Mouse (Mus musculus): ENCODE measurements around the gene Csk. TPM values are rescaled to one million over a fixed set of nuclear protein-coding genes. Genes with fewer than 3 reads are reported as not detected.

Gene Csk
- polyA plus RNA-seq, 1 experiment from 2014 or later = 33.4 TPM

DNA sequence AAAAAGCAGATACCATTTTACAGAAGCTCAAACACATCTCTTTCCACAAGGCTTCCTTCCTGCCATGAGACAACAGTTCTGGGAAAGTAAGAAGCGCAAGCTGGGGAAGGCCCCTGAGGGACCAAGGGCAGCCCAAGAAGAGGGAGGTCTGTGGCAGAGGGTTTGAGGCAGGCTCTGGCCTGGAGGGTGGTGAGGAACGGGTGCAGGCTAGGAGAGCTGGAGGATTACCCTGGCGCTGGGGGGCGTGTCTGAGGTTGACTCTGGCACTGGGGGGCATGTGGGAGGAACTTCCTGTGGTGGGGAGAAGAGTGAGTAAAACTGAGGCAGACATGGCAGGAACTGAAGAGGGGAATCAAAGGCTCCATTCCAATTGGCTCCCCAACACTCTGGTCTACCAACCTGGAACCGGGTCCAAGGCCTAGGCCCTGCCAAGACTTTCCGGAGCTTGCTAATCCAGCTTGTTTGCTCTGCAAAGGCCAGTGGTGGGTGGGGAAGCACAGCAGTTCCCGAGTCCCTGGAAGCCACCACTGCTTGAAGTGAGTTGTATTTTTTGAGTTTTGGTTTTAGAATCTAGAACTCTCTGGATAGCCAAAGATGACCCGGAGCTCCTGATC lies 35.8 kb downstream of the Csk start:
- no peak overlapping the region for H3K9ac ChIP-seq (replicated peaks; ENCODE audit: low read depth, low read length)
- H3K9me3 ChIP-seq (ENCODE audit: control insufficient read depth, low read length) = no peaks in the 10 kb centered on the region
- H3K4me1 ChIP-seq (ENCODE audit: control insufficient read depth, insufficient read depth, low read length) = no peaks in the 10 kb centered on the region
- H3K27me3 ChIP-seq (ENCODE audit: control insufficient read depth, insufficient read depth, low read length) = no peaks in the 10 kb centered on the region
- ATAC-seq (ENCODE audit: low read depth) = no peak
- H3K4me2 ChIP-seq (ENCODE audit: low read depth, low read length) = no peak overlapping the region
- H3K36me3 ChIP-seq (ENCODE audit: control insufficient read depth, insufficient read depth, low read length) = no peaks in the 10 kb centered on the region
- WGBS = 85% methylated on average over 8 of the region's 8 CpGs
- no peak overlapping the region for H3K4me3 ChIP-seq (ENCODE audit: low read depth, low read length)
- no peak overlapping the region for H3K27ac ChIP-seq (ENCODE audit: low read depth, low read length)

GRCm38 (mm10) chr9:57614786-57615185 lies 38.6 kb downstream of the Csk start:
- Histone ChIP-seq H3K9me3 (ENCODE audit: control insufficient read depth, low read length) (no peaks in the 10 kb centered on the region), H3K27me3 (ENCODE audit: control insufficient read depth, insufficient read depth, low read length) (no peaks in the 10 kb centered on the region), H3K4me1 (ENCODE audit: control insufficient read depth, insufficient read depth, low read length) (no peaks in the 10 kb centered on the region), H3K4me2 (ENCODE audit: low read depth, low read length) (no peak overlapping the region), H3K27ac (ENCODE audit: low read depth, low read length) (no peak overlapping the region), H3K4me3 (ENCODE audit: low read depth, low read length) (no peak overlapping the region), H3K36me3 (ENCODE audit: control insufficient read depth, insufficient read depth, low read length) (no peaks in the 10 kb centered on the region), H3K9ac (replicated peaks; ENCODE audit: low read depth, low read length) (no peak overlapping the region)
- no peak for ATAC-seq (ENCODE audit: low read depth)
- 89% methylated on average over 4 of the region's 4 CpGs for WGBS

GRCm38 (mm10) chr9:57613975-57614374 lies 39.5 kb downstream of the Csk start:
- no peaks in the 10 kb centered on the region for H3K36me3 ChIP-seq (ENCODE audit: control insufficient read depth, insufficient read depth, low read length)
- no peak for ATAC-seq (ENCODE audit: low read depth)
- 79% methylated on average over 7 of the region's 7 CpGs for WGBS
- H3K4me2 ChIP-seq (ENCODE audit: low read depth, low read length) = no peak overlapping the region
- no peak overlapping the region for H3K9ac ChIP-seq (replicated peaks; ENCODE audit: low read depth, low read length)
- H3K4me1 ChIP-seq (ENCODE audit: control insufficient read depth, insufficient read depth, low read length) = no peaks in the 10 kb centered on the region
- H3K4me3 ChIP-seq (ENCODE audit: low read depth, low read length) = no peak overlapping the region
- no peaks in the 10 kb centered on the region for H3K27me3 ChIP-seq (ENCODE audit: control insufficient read depth, insufficient read depth, low read length)
- H3K9me3 ChIP-seq (ENCODE audit: control insufficient read depth, low read length) = no peaks in the 10 kb centered on the region
- no peak overlapping the region for H3K27ac ChIP-seq (ENCODE audit: low read depth, low read length)

DNA sequence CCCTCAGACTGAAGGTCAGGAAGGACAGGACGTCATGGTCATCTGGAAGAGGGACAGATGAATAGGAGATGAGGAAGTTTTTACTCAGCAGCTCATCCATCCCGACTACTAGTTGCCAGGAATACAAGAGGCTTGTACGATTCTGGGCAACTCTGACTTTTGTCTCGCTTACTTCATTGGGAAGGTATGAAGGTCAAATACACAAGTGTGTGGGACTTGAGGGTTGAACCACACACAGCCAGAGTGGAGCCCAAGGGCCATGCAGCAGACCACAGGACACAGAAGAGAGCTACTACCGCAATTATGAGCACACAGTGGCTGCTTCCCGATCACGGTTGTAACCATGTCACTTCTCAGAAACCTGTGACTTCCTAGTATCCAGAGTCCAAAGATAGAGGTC lies 40.8 kb downstream of the Csk start:
- no peaks in the 10 kb centered on the region for H3K27me3 ChIP-seq (ENCODE audit: control insufficient read depth, insufficient read depth, low read length)
- H3K9ac ChIP-seq (replicated peaks; ENCODE audit: low read depth, low read length) = no peak overlapping the region
- WGBS = 85% methylated on average over 7 of the region's 7 CpGs
- no peak for ATAC-seq (ENCODE audit: low read depth)
- H3K9me3 ChIP-seq (ENCODE audit: control insufficient read depth, low read length) = no peaks in the 10 kb centered on the region
- no peaks in the 10 kb centered on the region for H3K36me3 ChIP-seq (ENCODE audit: control insufficient read depth, insufficient read depth, low read length)
- no peaks in the 10 kb centered on the region for H3K4me1 ChIP-seq (ENCODE audit: control insufficient read depth, insufficient read depth, low read length)
- H3K4me3 ChIP-seq (ENCODE audit: low read depth, low read length) = no peak overlapping the region
- no peak overlapping the region for H3K4me2 ChIP-seq (ENCODE audit: low read depth, low read length)
- no peak overlapping the region for H3K27ac ChIP-seq (ENCODE audit: low read depth, low read length)

GRCm38 (mm10) chr9:57610359-57610826 lies 43.0 kb downstream of the Csk start:
- Histone ChIP-seq H3K27ac (ENCODE audit: low read depth, low read length) (no peak overlapping the region), H3K9ac (replicated peaks; ENCODE audit: low read depth, low read length) (no peak overlapping the region), H3K27me3 (ENCODE audit: control insufficient read depth, insufficient read depth, low read length) (no peaks in the 10 kb centered on the region), H3K4me3 (ENCODE audit: low read depth, low read length) (no peak overlapping the region), H3K4me2 (ENCODE audit: low read depth, low read length) (no peak overlapping the region), H3K9me3 (ENCODE audit: control insufficient read depth, low read length) (no peaks in the 10 kb centered on the region), H3K36me3 (ENCODE audit: control insufficient read depth, insufficient read depth, low read length) (no peaks in the 10 kb centered on the region), H3K4me1 (ENCODE audit: control insufficient read depth, insufficient read depth, low read length) (0 out of 2 replicates have a peak, but pooled peaks cover 7% of the 10 kb centered on the region)
- WGBS = 57% methylated on average over 3 of the region's 3 CpGs
- ATAC-seq (ENCODE audit: low read depth) = no peak

- Histone ChIP-seq H3K9me3 (ENCODE audit: control insufficient read depth, low read length) (no peaks in the 10 kb centered on the region), H3K4me3 (ENCODE audit: low read depth, low read length) (no peak overlapping the region), H3K9ac (replicated peaks; ENCODE audit: low read depth, low read length) (no peak overlapping the region), H3K27me3 (ENCODE audit: control insufficient read depth, insufficient read depth, low read length) (no peaks in the 10 kb centered on the region), H3K27ac (ENCODE audit: low read depth, low read length) (no peak overlapping the region), H3K36me3 (ENCODE audit: control insufficient read depth, insufficient read depth, low read length) (no peaks in the 10 kb centered on the region), H3K4me1 (ENCODE audit: control insufficient read depth, insufficient read depth, low read length) (0 out of 2 replicates have a peak, but pooled peaks cover 7% of the 10 kb centered on the region), H3K4me2 (ENCODE audit: low read depth, low read length) (no peak overlapping the region)
- ATAC-seq (ENCODE audit: low read depth) = no peak
- WGBS = 57% methylated on average over 3 of the region's 3 CpGs
These were observed 43.6 kb downstream of the Csk start for GRCm38 (mm10) chr9:57609803-57610202.

DNA sequence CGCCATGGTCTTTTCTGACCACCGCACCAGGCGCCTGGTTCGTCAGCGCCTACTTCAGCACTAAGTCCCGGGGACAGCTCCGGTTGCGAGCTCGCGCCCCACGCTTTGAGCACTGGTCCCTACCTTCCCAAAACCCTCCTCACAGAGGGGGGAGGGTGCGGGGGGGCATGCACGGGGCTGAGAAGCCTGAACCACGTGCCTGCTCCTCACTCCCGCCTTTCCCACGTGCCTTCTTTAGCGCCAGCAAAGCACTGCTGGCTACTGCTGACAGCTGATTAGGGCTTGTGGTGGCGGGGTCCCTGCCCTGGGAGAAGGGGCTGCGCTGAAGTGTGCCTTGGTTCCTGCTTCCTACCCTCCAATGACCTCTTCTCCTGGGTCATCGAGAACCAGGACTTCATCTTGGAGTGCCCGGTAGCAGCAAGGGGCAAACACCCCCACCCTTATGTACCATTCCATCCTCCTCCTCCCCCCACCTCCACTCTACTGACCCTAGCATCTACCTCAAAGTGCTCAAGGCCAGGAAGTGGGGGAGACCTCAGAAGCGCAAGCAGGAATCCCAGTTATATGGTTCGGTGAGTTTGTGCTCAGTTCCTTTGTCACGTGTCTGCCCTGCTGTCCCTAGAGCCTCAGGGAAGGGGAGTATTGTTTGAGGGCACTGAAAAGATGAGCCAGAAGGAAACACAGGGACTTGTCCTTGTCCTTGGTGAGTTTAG lies 47.1 kb downstream of the Csk start, which contains the start of gene Cplx3:
Gene Cplx3 (minus strand): TSS at position 143 of the 713 bp plus-strand sequence.
- WGBS = 6% methylated on average over 24 of the region's 24 CpGs
- H3K4me1 ChIP-seq (ENCODE audit: control insufficient read depth, insufficient read depth, low read length) = 0 out of 2 replicates have a peak, but pooled peaks cover 7% of the 10 kb centered on the region
- no peaks in the 10 kb centered on the region for H3K36me3 ChIP-seq (ENCODE audit: control insufficient read depth, insufficient read depth, low read length)
- H3K27ac ChIP-seq (ENCODE audit: low read depth, low read length) = no peak within 1 kb of the TSS
- no peaks in the 10 kb centered on the region for H3K9me3 ChIP-seq (ENCODE audit: control insufficient read depth, low read length)
- ATAC-seq (ENCODE audit: low read depth) = peak; percentile 46
- H3K9ac ChIP-seq (replicated peaks; ENCODE audit: low read depth, low read length) = peak within 1 kb of the TSS; percentile 32; the same call in 1 of the 2 replicates
- peak within 1 kb of the TSS; percentile 32; the same call in 1 of the 2 replicates for H3K4me2 ChIP-seq (ENCODE audit: low read depth, low read length)
- H3K27me3 ChIP-seq (ENCODE audit: control insufficient read depth, insufficient read depth, low read length) = no peaks in the 10 kb centered on the region
- H3K4me3 ChIP-seq (ENCODE audit: low read depth, low read length) = no peak within 1 kb of the TSS; the same call in 1 of the 2 replicates

- H3K9me3 ChIP-seq (ENCODE audit: control insufficient read depth, low read length) = no peaks in the 10 kb centered on the region
- no peak for ATAC-seq (ENCODE audit: low read depth)
- no peaks in the 10 kb centered on the region for H3K36me3 ChIP-seq (ENCODE audit: control insufficient read depth, insufficient read depth, low read length)
- H3K4me3 ChIP-seq (ENCODE audit: low read depth, low read length) = no peak overlapping the region
- no peaks in the 10 kb centered on the region for H3K27me3 ChIP-seq (ENCODE audit: control insufficient read depth, insufficient read depth, low read length)
- 24% methylated on average over 9 of the region's 9 CpGs for WGBS
- H3K9ac ChIP-seq (replicated peaks; ENCODE audit: low read depth, low read length) = no peak overlapping the region
- H3K4me1 ChIP-seq (ENCODE audit: control insufficient read depth, insufficient read depth, low read length) = 0 out of 2 replicates have a peak, but pooled peaks cover 7% of the 10 kb centered on the region
- no peak overlapping the region for H3K27ac ChIP-seq (ENCODE audit: low read depth, low read length)
- H3K4me2 ChIP-seq (ENCODE audit: low read depth, low read length) = no peak overlapping the region
These were observed 47.9 kb downstream of the Csk start for GRCm38 (mm10) chr9:57605503-57605902.

- H3K4me1 ChIP-seq (ENCODE audit: control insufficient read depth, insufficient read depth, low read length) = 0 out of 2 replicates have a peak, but pooled peaks cover 7% of the 10 kb centered on the region
- no peak overlapping the region for H3K27ac ChIP-seq (ENCODE audit: low read depth, low read length)
- WGBS = 85% methylated on average over 4 of the region's 4 CpGs
- H3K4me2 ChIP-seq (ENCODE audit: low read depth, low read length) = no peak overlapping the region
- no peaks in the 10 kb centered on the region for H3K36me3 ChIP-seq (ENCODE audit: control insufficient read depth, insufficient read depth, low read length)
- H3K4me3 ChIP-seq (ENCODE audit: low read depth, low read length) = no peak overlapping the region
- H3K9me3 ChIP-seq (ENCODE audit: control insufficient read depth, low read length) = no peaks in the 10 kb centered on the region
- no peaks in the 10 kb centered on the region for H3K27me3 ChIP-seq (ENCODE audit: control insufficient read depth, insufficient read depth, low read length)
- no peak overlapping the region for H3K9ac ChIP-seq (replicated peaks; ENCODE audit: low read depth, low read length)
- ATAC-seq (ENCODE audit: low read depth) = no peak
These were observed 48.6 kb downstream of the Csk start for GRCm38 (mm10) chr9:57604875-57605274.
